Mouse (Mus musculus): ENCODE data around the gene Map2k3. TPM values are rescaled to one million over a fixed set of nuclear protein-coding genes. Genes with fewer than 3 reads are reported as not detected.

Map2k3 gene
- total and polyA plus RNA-seq, 3 experiments = 13.7 to 92.5 (median 35.5) TPM

DNA sequence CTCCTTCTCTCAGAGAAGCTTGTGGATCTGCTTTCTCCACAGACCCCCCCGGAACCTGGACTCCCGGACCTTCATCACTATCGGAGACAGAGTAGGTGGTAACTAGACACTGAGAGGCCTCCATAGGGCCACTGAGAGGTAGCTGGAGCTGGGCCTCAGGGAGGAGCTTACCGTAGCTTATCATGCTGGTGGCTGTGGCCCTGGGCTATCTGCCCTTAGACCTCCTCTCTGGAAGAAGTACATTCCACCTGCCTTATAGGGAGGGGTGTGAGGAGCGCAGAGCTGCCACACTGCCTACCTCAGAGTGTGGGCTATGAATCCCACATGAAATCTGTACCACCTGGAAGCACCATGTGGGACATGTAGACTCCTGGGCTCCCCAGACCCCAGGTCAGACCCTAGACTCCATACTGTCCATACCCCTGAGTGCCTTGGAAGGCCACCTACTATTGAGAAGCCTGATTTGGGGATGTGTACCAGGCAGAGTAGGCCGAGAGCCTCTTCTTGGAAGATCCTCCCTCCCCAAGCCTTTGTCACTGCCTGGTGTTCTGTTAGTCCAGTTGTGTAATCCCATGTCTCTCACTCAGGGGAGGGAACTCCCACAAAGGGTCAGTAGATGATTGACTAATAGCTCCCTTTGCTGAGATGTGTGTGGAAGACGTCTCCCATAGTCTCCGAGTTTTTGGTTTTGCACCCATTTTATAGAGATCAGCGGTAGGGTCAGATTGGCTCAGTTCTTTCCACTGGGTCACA lies 10.6 kb downstream of the Map2k3 start:
- Histone ChIP-seq H3K4me1 (ENCODE audit: control insufficient read depth in 1 of 2, insufficient read depth in 2 of 2) (peaks cover 14 to 35% of the 10 kb centered on the region in 2 experiments), H3K9me3 (replicated peaks; ENCODE audit: low read length) (no peaks in the 10 kb centered on the region), H3K27me3 (replicated peaks) (no peaks in the 10 kb centered on the region), H3K9ac (ENCODE audit: insufficient read depth, low read depth) (no peak overlapping the region), H3K27ac (ENCODE audit: insufficient read depth, low read depth) (no peak overlapping the region), H3K36me3 (replicated peaks in 1 of 2; ENCODE audit: control insufficient read depth in 1 of 2, insufficient read depth in 1 of 2, low read length in 1 of 2) (peaks cover 55 to 97% of the 10 kb centered on the region in 2 experiments), H3K4me2 (ENCODE audit: insufficient read depth, low read depth, poor library complexity, severe bottlenecking) (no peak overlapping the region), H3K79me2 (replicated peaks; ENCODE audit: control insufficient read depth, extremely low read depth, insufficient read depth, poor library complexity, severe bottlenecking) (peaks cover 19% of the 10 kb centered on the region), H3K4me3 (replicated peaks in 1 of 3; ENCODE audit: low read depth in 2 of 3, low read length in 2 of 3, poor library complexity in 1 of 3) (no peak overlapping the region)
- in situ Hi-C loops (cut with MboI; ENCODE audit: low pct_ligation_motif_present, low pct_unique_long_range_greater_than_20kb, low sequenced_read_pairs) = no loop called here
- dilution Hi-C loops (cut with MboI; ENCODE audit: extremely low pct_ligation_motif_present, extremely low pct_unique_long_range_greater_than_20kb, low sequenced_read_pairs) = no loop called here
- DNase-seq (ENCODE audit: extremely low read depth) = no peak
- no peak for TF ChIP-seq ELF1 (IDR thresholded peaks at IDR 0.05; ENCODE audit: low read depth, low read length)
- no peak for TF ChIP-seq ZMIZ1 (IDR thresholded peaks at IDR 0.05; ENCODE audit: low read depth, low read length)
- no peak for TF ChIP-seq MYC (IDR thresholded peaks at IDR 0.05; ENCODE audit: low read depth, low read length)
- TF ChIP-seq TBP (conservative IDR thresholded peaks at IDR 0.05; ENCODE audit: low read depth, low read length) = no peak
- no peak for TF ChIP-seq KAT2A (IDR thresholded peaks at IDR 0.05; ENCODE audit: insufficient replicate concordance, low read length)
- no peak for TF ChIP-seq IRF4 (IDR thresholded peaks at IDR 0.05; ENCODE audit: low read depth, low read length)
- no peak for TF ChIP-seq GABPA (IDR thresholded peaks at IDR 0.05; ENCODE audit: insufficient replicate concordance, low read depth, low read length)
- TF ChIP-seq SIN3A (IDR thresholded peaks at IDR 0.05; ENCODE audit: low read length) = no peak
- no peak for TF ChIP-seq UBTF (IDR thresholded peaks at IDR 0.05; ENCODE audit: low read depth, low read length)
- TF ChIP-seq RCOR1 (conservative IDR thresholded peaks at IDR 0.05; ENCODE audit: low read depth, low read length) = no peak
- no peak for TF ChIP-seq EP300 (IDR thresholded peaks at IDR 0.05; ENCODE audit: low read length)
- TF ChIP-seq POLR2AphosphoS2 (IDR thresholded peaks at IDR 0.05; ENCODE audit: low read depth, low read length) = no peak
- TF ChIP-seq NELFE (IDR thresholded peaks at IDR 0.05; ENCODE audit: low read depth, low read length) = no peak
- TF ChIP-seq USF1 (IDR thresholded peaks at IDR 0.05; ENCODE audit: low read depth, low read length) = no peak
- no peak for TF ChIP-seq JUN (IDR thresholded peaks at IDR 0.05; ENCODE audit: insufficient read depth, low read depth, low read length)
- no peak for TF ChIP-seq JUND (conservative IDR thresholded peaks at IDR 0.05; ENCODE audit: low read depth, low read length)
- TF ChIP-seq MAFK (IDR thresholded peaks at IDR 0.05; ENCODE audit: insufficient replicate concordance, low read length) = no peak

DNA sequence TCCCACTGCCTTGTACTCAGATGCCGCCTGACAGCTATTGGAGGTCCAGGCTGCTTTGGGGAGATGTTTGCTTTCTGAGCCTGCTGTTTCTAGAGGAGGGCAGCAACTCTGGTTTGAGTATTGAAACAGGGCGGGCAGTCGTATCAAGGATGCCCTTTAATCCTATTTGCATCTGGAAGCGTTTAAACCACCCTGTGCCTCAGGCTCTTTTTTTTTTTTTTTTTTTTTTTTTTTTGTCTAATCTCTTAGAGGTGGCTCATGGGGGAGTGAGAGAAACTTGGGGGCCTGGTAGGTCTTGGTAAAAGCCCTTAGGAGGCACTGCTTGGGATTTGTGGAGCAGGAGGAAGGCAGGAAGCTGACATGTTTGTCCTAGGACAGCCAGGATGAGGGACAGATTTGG lies 13.2 kb downstream of the Map2k3 start:
- H3K4me1 ChIP-seq (ENCODE audit: control insufficient read depth in 1 of 2, insufficient read depth in 2 of 2) = peaks cover 0 to 13% of the 10 kb centered on the region in 2 experiments; a peak in 2 of 4 replicates
- no peak overlapping the region for H3K4me2 ChIP-seq (ENCODE audit: insufficient read depth, low read depth, poor library complexity, severe bottlenecking)
- TF ChIP-seq ZNF384 (IDR thresholded peaks at IDR 0.05; ENCODE audit: low read depth, low read length) (no peak; the same call in 1 of the 2 replicates), UBTF (IDR thresholded peaks at IDR 0.05; ENCODE audit: low read depth, low read length) (no peak)
- no peak overlapping the region for H3K27ac ChIP-seq (ENCODE audit: insufficient read depth, low read depth)
- no peaks in the 10 kb centered on the region for H3K79me2 ChIP-seq (replicated peaks; ENCODE audit: control insufficient read depth, extremely low read depth, insufficient read depth, poor library complexity, severe bottlenecking)
- H3K4me3 ChIP-seq (replicated peaks in 1 of 3; ENCODE audit: low read depth in 2 of 3, low read length in 2 of 3, poor library complexity in 1 of 3) = no peak overlapping the region
- H3K36me3 ChIP-seq (replicated peaks in 1 of 2; ENCODE audit: control insufficient read depth in 1 of 2, insufficient read depth in 1 of 2, low read length in 1 of 2) = peaks cover 78 to 100% of the 10 kb centered on the region in 2 experiments
- in situ Hi-C loops (cut with MboI; ENCODE audit: low pct_ligation_motif_present, low pct_unique_long_range_greater_than_20kb, low sequenced_read_pairs) (no loop called here), dilution Hi-C loops (cut with MboI; ENCODE audit: extremely low pct_ligation_motif_present, extremely low pct_unique_long_range_greater_than_20kb, low sequenced_read_pairs) (no loop called here)
- H3K27me3 ChIP-seq (replicated peaks) = no peaks in the 10 kb centered on the region
- DNase-seq (ENCODE audit: extremely low read depth) = no peak
- no peaks in the 10 kb centered on the region for H3K9me3 ChIP-seq (replicated peaks; ENCODE audit: low read length)
- H3K9ac ChIP-seq (ENCODE audit: insufficient read depth, low read depth) = no peak overlapping the region

All from CH12.LX (cell line).